Mouse (Mus musculus) G1E (cell line): ENCODE measurements around the gene Tob1.

Experiments used
- CTCF ChIP-seq: IDR thresholded peaks from 2 replicates; pipeline ENCODE4 v1.5.1; 2012; ENCODE audit warnings: low read depth, low read length, inconsistent platforms, mixed read lengths
- GATA1 ChIP-seq: IDR thresholded peaks from 2 replicates; pipeline ENCODE4 v1.6.1; 2012; ENCODE audit warnings: borderline replicate concordance, low read length, inconsistent platforms, mixed read lengths
- POLR2AphosphoS5 ChIP-seq: IDR thresholded peaks from 2 replicates; pipeline ENCODE4 v1.6.1; 2012; ENCODE audit warnings: low read depth, low read length, inconsistent platforms; ENCODE audit not compliant: insufficient replicate concordance

DNA sequence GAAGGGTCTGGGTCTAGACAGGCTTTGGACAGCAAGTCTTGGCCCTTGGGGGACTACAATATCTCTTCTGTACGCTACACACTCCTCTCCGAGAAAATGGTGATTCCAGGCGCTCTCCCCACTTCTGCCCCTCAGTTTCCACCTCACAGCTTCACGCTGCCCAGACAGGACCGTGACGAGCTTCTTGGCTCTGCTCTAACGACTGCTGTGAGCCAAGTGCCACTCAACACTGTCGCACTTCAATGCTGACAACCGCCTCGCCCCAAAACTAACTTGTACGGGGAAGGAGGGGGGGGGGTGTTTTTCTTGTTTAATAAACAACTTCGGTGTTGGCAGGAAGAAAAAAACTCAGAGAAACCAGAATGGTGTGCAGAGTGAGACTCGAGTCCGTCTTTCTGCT is 46.7 kb downstream of the Tob1 start:
- no peak for TF ChIP-seq CTCF
- no peak for TF ChIP-seq POLR2AphosphoS5
- TF ChIP-seq GATA1 = no peak
